Mouse (Mus musculus) splenic B cell, adult 2 months (primary cell): Measurements from ENCODE around the gene Zfp874a.
A peak's percentile ranks its signal among the peaks of the same experiment; 100 is the strongest.
"Not testable (repeated sequence)": the region's sequence is repeated elsewhere in the genome, so short reads cannot be mapped to it uniquely, and the experiment has no call there.

ENCODE experiments used
- DNase-seq: peaks from one replicate; pipeline ENCODE4 v3.0.0-alpha.2; 2011; ENCODE audit warnings: low read depth, low spot score
- H3K27me3 ChIP-seq: 2 replicates; pipeline ENCODE4 v1.6.1; 2012; ENCODE audit warnings: mild to moderate bottlenecking, low read length, moderate library complexity, mixed read lengths; ENCODE audit not compliant: control insufficient read depth, poor library complexity, insufficient read depth, severe bottlenecking
- H3K36me3 ChIP-seq: 2 replicates; pipeline ENCODE4 v1.6.1; 2012; ENCODE audit warnings: mild to moderate bottlenecking, low read length, moderate library complexity, mixed read lengths; ENCODE audit not compliant: control insufficient read depth, poor library complexity, insufficient read depth, severe bottlenecking

The Zfp874a gene

DNA sequence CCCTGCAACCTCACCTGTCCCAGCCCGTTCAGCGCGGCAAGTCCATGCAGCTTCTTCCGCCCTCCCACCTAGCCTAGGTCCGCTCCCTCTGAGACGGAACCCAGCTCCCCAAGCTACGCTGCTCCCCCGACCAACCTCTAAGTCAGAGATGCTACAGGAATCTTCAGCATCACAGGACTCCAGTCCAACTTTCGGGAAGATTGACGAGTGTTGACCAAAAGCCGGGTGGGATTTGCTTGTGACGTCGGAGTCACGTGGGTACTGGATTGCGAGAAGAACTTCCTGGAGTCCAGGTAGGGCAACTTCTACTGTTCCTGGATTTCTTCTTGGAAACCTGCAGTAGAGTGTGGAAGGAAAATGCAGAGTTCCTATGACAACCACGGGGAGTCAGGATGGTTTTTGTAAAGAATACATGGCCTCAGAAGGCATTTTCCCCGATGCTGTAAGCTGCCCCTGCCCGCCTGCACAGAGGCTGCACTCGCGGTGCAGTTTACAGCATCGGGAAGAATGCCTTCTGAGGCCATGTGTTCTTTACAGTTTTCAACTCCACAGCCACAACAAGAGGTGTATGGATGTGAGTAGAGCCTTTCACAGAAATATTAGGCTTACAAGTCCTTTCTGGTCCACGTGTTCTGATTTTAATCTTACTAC, 30.1 kb downstream of the Zfp874a start, which contains the start of gene Zfp459:
Gene Zfp459, minus strand, starts transcription at position 212 of the 651 bp plus-strand sequence.
- Histone ChIP-seq H3K36me3 (no peaks in the 10 kb centered on the region), H3K27me3 (no peaks in the 10 kb centered on the region)
- DNase-seq, result peak; percentile 44

DNA sequence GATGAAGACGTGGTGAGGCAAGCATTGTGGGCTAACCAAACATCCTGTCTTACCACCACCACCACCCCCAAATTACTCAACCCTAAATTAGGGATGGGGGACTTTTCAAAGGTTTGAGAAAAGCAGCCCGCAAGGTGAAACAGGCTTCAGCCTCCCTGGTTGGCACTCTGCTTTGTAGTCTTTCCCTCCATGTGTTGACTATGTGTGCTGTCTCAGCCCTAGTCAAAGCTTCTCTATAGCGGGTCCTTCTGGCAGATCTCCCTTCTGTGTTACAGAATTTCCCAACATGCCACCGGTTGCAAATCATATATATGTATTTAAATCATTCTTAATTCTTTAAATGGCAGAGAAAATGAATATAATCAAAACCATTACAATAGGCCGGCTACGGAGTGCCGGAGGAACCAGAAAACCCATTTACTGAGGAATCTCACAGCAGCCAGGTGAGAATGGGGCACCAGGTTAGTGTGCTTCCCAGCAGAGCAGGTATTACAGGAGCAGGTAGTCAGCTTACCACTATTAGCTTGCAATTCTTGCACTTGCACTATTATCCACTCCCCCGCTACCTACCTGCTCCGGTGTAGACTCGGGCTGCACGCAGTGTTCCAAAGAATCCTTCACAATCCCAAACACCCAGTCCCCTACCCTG, 30.7 kb downstream of the Zfp874a start:
- Histone ChIP-seq H3K36me3 (no peaks in the 10 kb centered on the region), H3K27me3 (no peaks in the 10 kb centered on the region)
- DNase-seq, result no peak

DNA sequence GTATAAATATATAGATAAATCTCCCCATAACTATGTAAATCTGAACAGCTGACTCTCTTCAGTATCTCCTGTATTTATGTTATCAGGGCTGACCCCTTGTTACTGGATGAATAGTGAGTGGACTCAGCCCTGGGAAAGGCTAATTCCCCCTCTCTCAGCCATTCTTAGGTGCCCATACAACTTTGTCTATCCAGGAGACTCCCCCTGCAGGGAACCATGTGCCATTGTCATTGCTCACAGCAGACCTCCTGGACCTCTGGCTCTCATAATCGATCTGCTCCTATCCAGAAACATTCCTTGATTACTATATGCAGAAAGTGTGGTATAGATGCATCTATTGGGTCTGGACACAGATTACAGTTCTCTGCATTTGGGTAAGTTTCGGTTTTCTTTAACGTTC, 34.6 kb downstream of the Zfp874a start:
- DNase-seq, result no peak
- no peaks in the 10 kb centered on the region for H3K36me3 ChIP-seq

DNA sequence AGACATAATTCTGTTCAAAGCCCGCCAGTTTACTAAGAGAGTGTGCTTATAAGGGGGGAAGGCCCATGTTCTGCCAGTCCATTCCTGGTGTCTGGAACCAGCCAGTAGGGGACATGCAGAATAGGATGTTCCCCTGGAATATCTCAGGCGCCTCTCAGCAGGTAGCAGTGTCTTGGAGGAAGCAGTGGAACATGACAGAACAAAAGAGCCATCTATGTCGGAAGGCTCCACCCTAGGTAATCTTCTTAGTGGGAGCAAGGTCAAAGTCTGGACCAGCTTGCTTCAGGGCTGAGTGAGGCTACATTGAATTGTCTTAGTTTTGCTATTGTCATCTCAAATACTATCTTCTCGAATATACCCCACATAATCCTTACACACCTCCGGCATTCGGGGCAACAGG, 35.7 kb downstream of the Zfp874a start:
- no peaks in the 10 kb centered on the region for H3K36me3 ChIP-seq

More for the DNA sequence above, 34.6 kb downstream of the Zfp874a start:
- no peaks in the 10 kb centered on the region for H3K27me3 ChIP-seq

DNA sequence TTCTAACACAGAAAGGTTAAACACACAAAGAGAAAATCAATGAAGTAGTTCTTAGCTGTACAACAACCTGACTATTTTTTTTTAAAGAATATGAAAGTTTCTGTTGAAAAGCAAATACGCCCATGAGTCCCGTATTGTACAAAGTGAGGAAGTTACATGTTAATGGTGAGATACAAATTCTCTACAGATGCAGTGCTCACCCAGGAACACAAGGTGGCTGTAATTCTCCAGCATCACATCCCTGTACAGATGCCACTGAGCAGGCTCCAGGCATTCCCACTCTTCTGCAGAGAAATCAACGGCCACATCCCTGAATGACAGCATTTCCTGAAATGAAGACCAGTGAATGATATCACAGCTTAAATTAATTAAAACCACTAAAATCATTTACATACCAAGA, 37.8 kb downstream of the Zfp874a start:
- H3K36me3 ChIP-seq, DNase-seq, H3K27me3 ChIP-seq: not testable (repeated sequence)

More for the DNA sequence above, 35.7 kb downstream of the Zfp874a start:
- H3K27me3 ChIP-seq, result no peaks in the 10 kb centered on the region
- no peak for DNase-seq

DNA sequence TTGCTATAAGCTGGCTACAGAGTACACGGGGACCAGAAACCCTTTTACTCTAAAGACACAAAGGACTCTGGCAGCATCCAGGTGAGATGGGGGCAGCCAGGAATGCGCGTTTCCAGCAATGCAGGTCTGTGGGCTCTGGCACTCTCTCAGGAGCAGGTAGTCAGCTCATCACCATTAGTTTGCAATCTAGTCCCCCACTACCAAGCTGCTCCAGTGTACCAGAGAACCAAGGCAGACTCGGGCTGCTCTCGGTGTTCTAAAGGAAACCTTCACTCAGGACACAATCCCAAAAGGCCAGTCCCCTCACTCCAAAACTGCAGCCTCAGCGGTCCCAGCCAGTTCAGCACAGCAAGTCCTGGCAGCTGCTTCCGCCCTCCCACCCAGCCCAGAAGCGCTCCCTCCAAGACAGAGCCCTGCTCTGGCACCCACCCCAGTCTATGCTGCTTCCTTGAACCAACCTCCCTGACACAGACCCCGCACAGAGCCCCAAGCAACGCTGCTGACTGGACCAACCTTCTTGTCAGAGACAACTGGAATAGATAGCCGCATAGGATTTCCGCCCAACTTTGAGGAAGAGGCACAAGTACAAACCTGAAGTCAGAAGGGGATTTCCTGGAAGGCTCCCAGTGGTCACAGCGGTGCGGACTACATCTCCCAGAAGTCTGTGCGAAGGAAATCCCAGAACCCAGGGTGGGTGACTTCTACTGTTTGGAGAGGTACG, 52.1 kb downstream of the Zfp874a start, which contains the start of gene Zfp429:
Gene Zfp429, minus strand, starts transcription at position 637 of the 721 bp plus-strand sequence.
- H3K27me3 ChIP-seq, H3K36me3 ChIP-seq: not testable (repeated sequence)
- DNase-seq, result peak; percentile 88

DNA sequence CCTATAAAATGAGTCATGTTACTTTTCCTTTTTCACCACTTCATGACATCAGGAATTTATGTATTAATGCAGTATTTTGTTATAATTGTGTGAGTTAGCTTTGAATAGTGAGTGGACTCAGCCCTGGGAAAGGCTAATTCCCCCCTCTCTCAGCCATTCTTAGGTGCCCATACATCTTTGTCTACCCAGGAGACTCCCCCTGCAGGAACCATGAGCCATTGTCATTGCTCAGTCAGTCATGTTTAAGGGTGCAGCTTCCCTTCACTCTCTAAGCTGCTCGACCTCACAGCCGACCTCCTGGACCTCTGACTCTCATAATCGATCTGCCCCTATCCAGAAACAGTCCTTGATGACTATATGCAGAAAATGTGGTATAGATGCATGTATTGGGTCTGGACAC, 75.2 kb downstream of the Zfp874a start:
- H3K27me3 ChIP-seq, DNase-seq, H3K36me3 ChIP-seq: not testable (repeated sequence)

DNA sequence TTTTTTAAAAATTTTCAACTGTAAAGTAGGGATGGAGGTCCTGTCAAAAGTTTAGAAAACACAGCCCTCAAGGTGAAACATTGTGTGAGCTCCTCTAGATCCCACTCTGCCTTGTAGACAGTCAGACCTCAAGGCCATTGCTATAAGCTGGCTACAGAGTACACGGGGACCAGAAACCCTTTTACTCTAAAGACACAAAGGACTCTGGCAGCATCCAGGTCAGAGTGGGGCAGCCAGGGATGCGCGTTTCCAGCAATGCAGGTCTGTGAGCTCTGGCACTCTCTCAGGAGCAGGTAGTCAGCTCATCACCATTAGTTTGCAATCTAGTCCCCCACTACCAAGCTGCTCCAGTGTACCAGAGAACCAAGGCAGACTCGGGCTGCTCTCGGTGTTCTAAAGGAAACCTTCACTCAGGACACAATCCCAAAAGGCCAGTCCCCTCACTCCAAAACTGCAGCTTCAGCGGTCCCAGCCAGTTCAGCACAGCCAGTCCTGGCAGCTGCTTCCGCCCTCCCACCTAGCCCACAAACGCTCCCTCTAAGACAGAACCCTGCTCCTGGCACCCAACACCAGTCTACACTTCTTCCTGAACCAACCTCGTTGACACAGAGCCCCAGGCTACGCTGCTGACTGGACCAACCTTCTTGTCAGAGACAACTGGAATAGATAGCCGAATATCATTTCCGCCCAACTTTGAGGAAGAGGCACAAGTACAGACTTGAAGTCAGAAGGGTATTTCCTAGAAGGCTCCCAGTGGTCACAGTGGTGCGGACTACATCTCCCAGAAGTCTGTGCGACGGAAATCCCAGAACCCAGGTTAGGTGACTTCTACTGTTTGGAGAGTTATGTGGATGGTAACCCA, 76.1 kb downstream of the Zfp874a start, which contains the start of the genes Gm28041 and Zfp456:
Gene Gm28041, minus strand, starts transcription at position 684 of the 862 bp plus-strand sequence.
Gene Zfp456, minus strand, starts transcription at position 761 of the 862 bp plus-strand sequence.
- H3K27me3 ChIP-seq, H3K36me3 ChIP-seq: not testable (repeated sequence)
- peak; percentile 90 for DNase-seq
